Mouse (Mus musculus) embryo, embryonic 10.5 days (tissue): ENCODE data around the gene Gm10160.
"Not testable (repeated sequence)": the region's sequence is repeated elsewhere in the genome, so short reads cannot be mapped to it uniquely, and the experiment has no call there.

Experiments
- DNase-seq: peaks from one replicate; pipeline ENCODE4 v3.0.0-alpha.2; 2015; ENCODE audit warnings: low spot score

The Gm10160 gene

DNA sequence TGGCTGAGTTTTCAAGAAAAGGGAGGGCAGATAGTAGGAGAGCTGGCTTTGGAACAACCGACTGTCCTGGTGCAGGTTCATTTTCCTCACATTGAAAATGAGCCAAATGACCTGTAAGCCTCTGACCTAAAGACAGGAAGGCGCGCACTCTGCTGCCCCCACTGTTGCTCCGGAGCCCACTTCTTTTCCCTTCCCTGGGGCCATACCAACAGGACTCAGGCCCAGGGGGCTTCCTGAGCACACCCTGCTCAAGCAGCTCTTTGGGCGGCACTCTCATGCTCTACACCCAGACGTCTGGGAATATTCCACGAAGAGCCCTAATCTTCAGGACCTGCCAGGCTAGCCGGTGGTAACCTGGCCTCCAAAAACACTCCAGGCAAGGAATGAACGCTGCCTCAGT lies 2.6 kb upstream of the Gm10160 start:
- DNase-seq, result peak; percentile 52

- no peak for DNase-seq
These were observed 627 bp upstream of the Gm10160 start for GRCm38 (mm10) chr7:81856221-81856620.

DNA sequence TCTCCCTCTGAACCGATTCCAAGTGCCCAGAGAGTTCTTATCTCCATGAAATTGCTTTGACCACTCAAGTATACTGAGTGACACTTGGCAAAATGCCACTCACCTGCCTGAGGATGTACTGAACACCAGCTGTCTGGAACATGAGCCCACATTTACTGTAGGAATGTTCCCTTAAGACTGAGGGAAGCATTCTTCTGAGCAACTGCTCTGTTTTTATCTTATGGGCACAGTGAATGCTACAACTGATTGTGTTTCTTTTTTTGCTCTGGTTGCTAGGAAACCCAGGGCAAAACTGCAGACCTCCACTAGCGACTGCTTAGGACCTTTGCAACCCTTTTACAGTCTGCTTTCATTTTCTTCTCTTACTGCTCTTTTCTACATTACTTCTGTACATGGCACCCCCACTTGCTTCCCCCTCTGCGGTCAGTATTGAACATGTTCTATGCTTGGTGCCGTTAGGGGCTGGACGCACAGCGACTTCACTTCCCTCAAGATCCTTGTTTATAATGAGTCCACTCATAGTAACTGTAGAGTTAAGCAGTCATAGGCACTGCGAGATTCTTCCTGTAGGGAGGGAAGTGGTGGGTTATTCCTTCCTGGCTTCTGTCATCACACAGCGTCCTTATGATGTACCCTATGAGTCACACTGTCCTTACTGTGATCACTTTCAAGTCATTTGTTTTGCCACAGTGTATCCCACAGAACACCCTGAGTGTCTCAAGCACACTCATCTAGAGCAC lies 856 bp downstream of the Gm10160 start:
- no peak for DNase-seq

DNA sequence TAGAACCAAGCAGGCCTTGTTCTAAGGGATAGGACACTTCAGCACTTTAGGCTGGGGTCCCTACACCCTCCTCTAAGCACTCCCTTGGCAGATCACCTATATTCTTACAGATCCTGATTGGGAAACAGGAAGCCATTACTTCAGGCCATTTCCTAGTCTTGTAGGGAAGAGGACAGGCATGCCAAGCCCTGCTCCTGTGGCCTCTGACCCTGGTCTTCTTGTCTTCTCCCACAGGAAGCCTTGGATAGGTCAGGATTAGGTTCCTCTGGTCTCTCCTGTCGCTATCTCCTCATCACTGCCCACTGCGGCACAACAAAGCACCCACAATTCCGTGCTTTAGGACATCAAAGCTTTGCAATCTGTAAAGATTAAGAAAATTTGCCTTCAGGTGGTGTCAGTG lies 3.9 kb downstream of the Gm10160 start:
- DNase-seq, result no peak

GRCm38 (mm10) chr7:81850171-81850570 lies 5.4 kb downstream of the Gm10160 start:
- DNase-seq, result no peak

GRCm38 (mm10) chr7:81849633-81850032 lies 6.0 kb downstream of the Gm10160 start:
- DNase-seq, result no peak

DNA sequence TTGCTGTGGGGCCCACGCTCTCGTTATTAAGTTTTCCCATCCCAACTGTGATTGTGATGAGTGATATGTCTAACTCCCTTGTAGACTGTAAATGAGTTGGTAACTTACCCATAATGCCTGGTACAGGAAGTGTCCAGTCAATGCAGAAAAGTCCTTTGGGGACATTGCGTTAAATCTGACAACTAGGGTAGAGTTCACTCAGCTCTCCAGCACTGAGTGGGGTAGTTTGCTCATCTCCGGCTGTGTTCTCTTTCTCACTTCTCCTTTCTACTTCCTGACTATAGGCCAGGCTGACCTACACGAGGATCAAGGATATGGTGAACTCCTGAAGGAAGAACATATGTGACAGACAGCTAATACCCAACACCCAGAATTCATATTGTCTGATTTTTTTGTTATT lies 6.4 kb downstream of the Gm10160 start:
- DNase-seq, result no peak

GRCm38 (mm10) chr7:81847777-81848176 lies 7.8 kb downstream of the Gm10160 start:
- no peak for DNase-seq

DNA sequence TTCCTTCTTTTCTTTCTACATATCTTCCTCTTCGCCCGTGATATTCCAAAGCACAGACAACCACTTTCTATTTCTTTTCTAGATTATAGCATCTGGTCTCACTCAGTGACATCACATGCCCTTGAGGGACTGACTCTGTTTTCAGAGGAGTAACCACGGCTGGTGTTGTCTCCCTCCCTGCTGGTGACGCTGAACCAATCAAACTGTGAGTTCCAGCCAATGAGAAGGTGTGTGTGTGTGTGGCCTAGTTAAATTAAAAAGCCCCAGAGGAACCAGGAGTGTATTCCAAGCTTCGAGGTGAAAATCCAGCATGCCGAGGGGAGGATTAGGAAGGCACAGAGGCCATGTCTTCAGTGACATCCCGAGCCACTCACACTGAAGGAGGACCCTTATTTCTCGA lies 8.6 kb downstream of the Gm10160 start:
- peak; percentile 22 for DNase-seq

- DNase-seq, result no peak
These were observed 9.6 kb downstream of the Gm10160 start for GRCm38 (mm10) chr7:81846008-81846407.

GRCm38 (mm10) chr7:81845313-81845712 lies 10.3 kb downstream of the Gm10160 start:
- no peak for DNase-seq

GRCm38 (mm10) chr7:81844801-81845200 lies 10.8 kb downstream of the Gm10160 start:
- no peak for DNase-seq

GRCm38 (mm10) chr7:81843903-81844302 lies 11.7 kb downstream of the Gm10160 start:
- DNase-seq, result no peak

DNA sequence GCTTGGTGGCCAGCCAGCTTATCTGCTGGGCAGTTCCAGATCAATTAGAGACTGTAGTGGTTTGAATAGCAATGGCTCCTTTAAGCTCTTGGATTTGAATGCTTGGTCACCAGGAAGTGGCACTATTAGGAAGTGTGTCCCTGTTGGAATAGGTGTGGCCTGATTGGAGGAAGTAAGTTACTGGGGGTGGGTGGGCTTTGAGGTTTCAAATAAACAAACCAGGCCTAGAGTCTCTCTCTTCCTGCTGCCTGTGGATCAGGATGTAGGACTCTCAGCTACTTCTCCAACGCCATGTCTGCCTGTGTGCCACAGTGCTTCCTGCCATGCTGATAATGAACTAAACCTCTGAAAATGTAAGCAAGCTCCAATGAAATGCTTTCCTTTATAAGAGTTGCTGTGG lies 12.6 kb downstream of the Gm10160 start:
- DNase-seq, result no peak

GRCm38 (mm10) chr7:81842141-81842540 lies 13.5 kb downstream of the Gm10160 start:
- DNase-seq, result no peak

- DNase-seq, result no peak
These were observed 14.2 kb downstream of the Gm10160 start for GRCm38 (mm10) chr7:81841439-81841838.

- DNase-seq, result no peak
These were observed 14.9 kb downstream of the Gm10160 start for GRCm38 (mm10) chr7:81840661-81841181.

DNA sequence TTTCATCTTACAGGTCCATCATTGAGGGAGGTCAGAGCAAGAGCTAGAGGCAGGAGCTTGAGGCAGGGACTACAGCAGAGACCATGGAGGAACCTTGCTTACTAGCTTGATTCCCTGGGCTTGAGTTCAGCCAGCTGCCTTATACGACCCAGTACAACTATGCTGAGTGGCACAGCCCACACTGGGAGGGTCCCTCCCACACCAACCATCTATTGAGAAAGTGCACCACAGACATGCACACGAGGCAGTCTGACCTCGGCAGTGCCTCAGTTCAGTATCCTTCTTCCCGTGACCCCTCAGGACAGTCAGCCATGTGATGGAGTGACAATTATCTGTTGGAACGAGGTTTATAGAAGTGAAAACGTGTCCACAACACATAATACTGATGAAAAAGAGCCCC lies 15.8 kb downstream of the Gm10160 start:
- DNase-seq, result no peak

DNA sequence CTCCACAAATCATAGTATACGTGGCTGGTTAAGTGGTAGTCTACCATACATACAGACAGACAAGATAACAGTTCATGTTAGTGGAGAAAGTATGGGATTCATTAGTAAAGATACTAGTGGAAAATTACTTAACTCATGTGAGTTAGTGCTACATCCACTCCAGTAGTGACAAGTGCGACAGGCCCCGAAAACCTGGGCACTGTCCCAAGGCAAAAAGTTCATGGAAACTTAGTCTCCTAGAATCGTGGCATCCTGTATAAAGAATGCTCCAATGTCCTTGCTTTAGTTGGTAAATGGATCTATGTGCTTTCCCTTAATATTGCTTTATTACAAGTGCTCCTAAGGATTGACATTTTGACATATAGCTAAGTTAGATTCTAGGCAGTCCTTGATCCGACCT lies 17.8 kb downstream of the Gm10160 start:
- not testable (repeated sequence) for DNase-seq

DNA sequence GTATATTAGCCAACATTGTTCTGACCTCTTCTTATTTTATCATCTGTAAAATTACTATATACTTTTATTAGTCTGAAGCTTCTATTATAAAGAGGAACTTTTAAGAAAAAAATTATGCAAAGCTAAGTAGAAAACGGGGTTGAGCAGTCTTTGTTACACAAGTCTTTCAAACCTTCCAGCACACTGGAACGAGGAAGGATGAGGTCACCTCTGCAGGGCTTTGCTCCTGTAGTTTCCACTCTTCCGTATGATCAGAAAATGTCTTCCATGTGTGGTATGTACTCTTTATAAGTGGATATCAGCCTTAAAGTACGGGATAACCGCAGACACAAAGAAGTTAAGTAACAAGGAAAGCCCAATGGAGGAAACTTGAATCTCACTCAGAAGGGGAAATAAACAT lies 20.2 kb downstream of the Gm10160 start:
- DNase-seq, result no peak

DNA sequence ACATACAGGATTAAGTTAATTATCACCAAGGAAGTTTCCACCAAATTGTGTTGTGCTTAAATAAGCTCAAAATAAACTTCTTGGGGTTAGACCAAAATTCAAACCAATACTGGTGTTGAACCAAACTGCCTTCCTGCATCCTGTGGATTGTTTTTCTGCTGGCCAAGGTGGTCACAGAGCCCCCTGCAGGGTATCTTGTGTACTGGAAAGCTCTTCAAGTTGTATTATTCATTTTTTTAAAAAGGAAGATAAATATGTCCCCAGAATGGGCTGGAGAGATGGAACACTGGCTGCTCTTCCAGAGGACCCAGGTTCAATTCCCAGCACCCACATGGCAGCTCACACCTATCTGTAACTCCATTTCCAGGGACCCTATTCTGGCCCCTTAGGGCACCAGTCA lies 20.7 kb downstream of the Gm10160 start:
- DNase-seq, result peak; percentile 22

GRCm38 (mm10) chr7:81829379-81829894 lies 26.2 kb downstream of the Gm10160 start, which contains the start of gene Btbd1:
TSS of gene Btbd1 (minus strand) at chr7:81829431.
- peak; percentile 92 for DNase-seq

DNA sequence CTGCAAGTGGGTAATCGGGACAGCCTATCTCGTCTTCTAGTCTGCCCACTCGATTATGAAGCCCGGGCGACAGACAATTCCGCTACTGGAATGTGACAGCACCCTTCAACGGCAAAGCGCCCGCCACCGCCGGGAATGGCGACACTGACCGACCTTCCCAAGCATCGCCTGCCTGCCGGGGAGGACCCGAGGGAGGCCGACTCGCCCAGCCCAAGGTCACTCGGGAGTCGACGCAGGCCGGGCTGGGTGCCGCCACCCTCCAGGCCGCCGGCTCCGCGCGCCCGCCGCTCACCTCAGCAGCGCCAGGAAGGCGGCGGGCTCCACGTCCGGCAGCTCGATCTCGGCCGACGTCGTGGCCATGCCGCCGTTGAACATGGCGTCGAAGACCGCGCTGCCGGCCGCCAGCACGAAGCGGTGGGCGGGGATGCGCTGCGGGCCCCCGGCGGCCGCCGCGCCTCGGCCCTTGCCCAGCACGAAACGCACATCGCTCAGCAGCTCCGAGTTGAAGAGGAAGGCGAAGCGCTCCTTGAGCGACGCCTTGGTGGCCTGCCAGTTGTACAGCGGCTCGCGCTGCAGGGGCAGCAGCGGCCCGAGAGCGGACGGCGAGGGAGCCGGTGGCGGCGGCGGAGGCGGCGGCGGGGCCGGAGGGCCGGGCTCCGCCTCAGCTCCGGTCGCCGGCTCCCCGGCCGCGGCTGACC lies 26.8 kb downstream of the Gm10160 start:
- peak; percentile 51 for DNase-seq
